Mouse (Mus musculus): ENCODE results near the gene Cacna2d3.

Cacna2d3 gene

GRCm38 (mm10) chr14:29137006-29137579 is 584.6 kb downstream of the Cacna2d3 start:
- DNase-seq = peak; percentile 78

- peak; percentile 39 for DNase-seq
Measured at GRCm38 (mm10) chr14:29134901-29135300, 586.8 kb downstream of the Cacna2d3 start.

DNA sequence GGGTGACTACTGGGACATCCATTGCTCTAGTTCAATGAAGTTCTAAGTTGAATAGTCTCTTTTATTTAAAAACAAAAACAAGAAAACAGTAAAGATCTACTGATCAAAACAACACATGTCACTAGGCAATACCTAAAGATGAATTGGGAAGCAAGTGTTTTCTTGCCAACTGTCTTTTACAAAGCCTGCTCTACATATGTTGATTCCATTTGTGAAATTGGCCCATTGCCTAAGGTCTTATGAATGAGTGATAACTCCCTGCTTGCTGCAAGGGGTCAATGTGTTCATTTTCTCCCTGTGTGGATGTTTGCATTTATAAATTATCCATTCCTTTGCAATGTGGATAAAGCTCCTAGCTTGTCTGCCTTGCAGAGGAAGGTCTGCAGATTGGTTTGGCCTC is 591.2 kb downstream of the Cacna2d3 start:
- DNase-seq = peak; percentile 9

GRCm38 (mm10) chr14:29123886-29124285 is 597.8 kb downstream of the Cacna2d3 start:
- DNase-seq = peak; percentile 46

DNA sequence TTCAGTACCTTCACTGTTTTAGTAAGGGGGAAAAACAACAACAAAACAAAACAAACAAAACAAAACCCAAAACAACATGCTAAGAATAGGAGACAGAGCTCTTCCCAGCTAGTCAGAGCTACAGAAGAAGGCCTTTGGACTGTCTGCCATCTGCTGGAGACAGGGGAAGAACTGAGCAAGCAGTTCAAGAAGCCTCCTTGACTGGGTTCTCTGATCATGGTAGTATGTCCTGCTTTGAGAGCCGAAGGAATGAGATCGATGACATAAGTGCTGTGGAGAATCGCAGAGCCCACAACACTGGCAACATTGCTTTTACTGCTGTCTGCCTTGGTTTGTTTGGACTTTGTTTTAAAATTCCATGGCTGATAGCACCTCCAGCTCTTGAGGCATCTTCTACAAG is 598.9 kb downstream of the Cacna2d3 start:
- peak; percentile 4 for DNase-seq

GRCm38 (mm10) chr14:29113852-29114450 is 607.7 kb downstream of the Cacna2d3 start:
- peak; percentile 45 for DNase-seq

GRCm38 (mm10) chr14:29111666-29112065 is 610.0 kb downstream of the Cacna2d3 start:
- DNase-seq = peak; percentile 72

DNA sequence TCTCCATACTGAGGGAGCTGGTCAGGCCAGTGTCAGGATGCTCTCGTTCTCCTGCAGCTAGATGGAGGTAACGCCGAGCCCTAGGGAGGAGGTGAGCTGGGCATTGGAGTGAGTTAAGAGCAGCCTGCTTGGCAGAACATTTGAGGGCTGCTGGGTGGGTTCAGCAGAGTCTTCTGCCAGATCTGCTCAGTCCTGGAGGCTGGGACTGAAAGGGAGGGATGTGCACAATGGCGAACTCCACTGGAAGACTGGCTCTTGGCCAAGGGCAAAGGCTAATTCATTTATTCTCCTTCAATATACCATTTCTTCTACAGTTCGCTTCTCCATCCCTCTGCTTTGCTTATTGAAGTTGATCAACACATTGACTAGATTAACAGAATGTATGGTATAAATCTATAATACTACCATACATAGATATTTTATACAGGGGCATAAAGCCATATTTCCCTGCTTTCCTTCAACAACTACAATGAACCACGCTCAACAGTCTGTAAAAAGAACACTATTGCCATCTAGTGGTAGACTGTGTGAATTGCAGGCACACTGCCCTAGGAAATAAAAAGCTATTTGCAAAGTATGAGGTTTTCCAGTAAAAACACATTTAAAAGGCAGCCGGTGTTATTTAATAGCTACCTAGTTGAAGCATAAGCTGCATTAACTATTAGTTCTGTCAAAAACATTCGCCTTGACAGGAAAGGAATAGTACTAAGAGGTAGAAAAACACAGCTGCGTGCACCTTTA is 611.1 kb downstream of the Cacna2d3 start:
- DNase-seq = no peak

DNA sequence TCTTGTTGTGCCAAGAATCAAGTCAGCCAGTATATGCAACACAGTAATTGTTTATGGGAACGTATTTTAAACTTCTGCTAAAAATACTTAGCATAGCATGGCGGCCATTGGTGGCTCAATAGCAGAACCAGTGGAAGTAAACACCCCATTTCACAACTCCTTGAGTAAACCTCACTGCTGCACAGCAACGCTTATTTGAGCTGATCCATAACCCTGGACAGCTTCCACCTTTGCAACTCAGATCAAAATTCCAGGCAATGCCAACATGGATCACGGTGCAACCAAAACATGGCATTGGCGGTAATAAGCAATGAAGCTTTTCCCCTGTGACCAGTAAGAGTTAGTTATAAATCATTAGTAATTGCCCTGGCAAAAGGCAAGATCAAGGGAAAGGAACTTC is 614.2 kb downstream of the Cacna2d3 start:
- no peak for DNase-seq

- DNase-seq = no peak
Measured at GRCm38 (mm10) chr14:29097776-29098175, 623.9 kb downstream of the Cacna2d3 start.

DNA sequence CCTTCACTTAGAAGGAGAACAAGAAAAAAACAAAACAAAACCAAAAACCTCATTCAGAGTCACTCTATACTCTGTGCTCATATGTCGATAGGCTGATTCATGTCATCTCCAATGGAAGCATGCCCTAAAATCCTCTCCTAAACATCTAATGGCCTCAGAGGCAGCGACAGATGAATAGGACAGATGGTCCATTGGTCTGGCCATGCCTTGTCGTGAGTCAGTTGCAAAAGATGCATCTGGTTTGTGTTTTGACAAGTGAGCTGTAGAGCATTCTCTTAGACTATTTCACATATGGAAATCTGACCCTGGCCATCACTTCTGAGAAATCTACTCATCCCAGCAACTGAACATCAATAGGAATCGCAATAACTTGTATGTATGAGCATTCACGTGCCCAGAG is 626.2 kb downstream of the Cacna2d3 start:
- no peak for DNase-seq

- peak; percentile 83 for DNase-seq
Measured at GRCm38 (mm10) chr14:29090074-29090473, 631.6 kb downstream of the Cacna2d3 start.

DNA sequence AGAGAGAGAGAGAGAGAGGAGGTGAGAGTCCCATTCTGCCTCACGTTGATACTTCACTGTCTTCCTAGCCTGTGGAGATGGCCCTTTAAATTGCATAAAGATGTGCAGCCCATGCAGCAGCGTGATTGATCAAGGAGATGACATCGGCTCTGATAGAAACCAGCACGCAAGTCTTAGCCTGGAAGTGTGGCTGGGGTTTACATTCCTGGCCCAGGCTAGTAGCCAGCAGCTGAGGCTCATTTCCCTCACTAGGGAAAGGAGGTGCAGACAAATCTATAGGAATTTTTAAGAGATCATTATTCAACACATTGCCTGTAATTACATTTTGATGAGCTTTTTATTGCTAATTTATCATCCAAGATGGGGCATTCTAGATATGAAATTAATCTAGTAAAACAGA is 635.1 kb downstream of the Cacna2d3 start:
- DNase-seq = no peak

- no peak for DNase-seq
Measured at GRCm38 (mm10) chr14:29085493-29086159, 636.0 kb downstream of the Cacna2d3 start.

- no peak for DNase-seq
Measured at GRCm38 (mm10) chr14:29082171-29082570, 639.5 kb downstream of the Cacna2d3 start.

- DNase-seq = peak; percentile 89
Measured at GRCm38 (mm10) chr14:29080630-29081029, 641.0 kb downstream of the Cacna2d3 start.

DNA sequence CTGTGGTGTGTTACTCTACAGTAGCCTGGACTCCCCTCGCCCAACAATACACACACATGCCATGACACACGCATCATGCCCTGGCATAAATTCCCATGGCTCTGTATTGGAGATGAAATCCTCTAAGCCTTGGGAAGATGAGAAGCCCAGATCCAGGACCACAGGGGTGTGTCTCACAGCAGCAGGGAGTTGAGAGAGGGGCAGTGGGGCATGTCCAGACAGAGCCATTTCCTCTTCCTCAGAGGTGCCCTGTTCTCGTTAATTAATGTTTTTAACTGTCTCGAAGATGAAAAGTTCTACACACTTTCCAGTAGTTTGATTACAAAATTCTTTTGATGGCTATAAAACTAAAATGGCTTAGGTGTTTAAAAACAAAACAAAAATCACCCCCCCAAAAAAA is 641.4 kb downstream of the Cacna2d3 start:
- no peak for DNase-seq

- no peak for DNase-seq
Measured at GRCm38 (mm10) chr14:29077418-29077817, 644.2 kb downstream of the Cacna2d3 start.

DNA sequence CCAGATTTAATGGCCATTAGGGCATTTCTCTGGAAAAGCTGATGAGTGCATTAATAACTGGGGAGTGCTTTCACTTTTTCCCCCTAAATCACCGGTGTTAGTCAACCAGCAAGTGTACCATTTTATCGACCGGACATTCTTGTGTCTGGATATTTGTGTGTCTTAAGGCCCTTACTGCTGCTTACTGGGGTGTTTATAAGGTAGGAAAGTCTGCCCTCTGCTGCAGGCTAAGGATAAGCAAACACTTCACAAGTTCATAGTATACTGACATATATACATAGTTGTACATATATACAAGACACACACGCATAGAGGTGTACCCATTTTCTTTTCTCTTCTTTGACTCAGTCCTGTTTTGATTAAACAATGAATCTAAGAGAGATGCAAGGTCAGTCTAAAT is 647.9 kb downstream of the Cacna2d3 start:
- peak; percentile 48 for DNase-seq

DNA sequence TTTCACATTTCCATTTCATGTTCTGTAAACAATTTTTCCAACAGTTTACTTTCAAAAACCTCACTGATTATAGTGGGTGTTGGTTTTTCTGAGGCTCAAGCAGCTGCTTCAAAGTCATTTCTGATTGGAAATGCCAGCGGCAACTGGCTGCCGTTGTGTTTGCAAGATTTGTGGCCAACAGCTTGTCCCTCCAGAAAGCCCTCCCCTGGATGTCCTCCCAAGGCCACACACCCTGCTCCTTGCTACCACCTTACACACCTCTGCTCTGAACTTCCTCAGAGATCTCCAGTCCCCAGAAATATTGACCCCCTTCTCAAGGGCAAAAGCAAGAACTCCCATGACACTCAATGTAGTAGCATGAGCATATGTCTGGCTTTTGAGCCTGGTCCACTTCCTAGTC is 659.0 kb downstream of the Cacna2d3 start:
- DNase-seq = peak; percentile 56

GRCm38 (mm10) chr14:29061491-29061890 is 660.2 kb downstream of the Cacna2d3 start:
- DNase-seq = peak; percentile 14

GRCm38 (mm10) chr14:29060679-29061078 is 661.0 kb downstream of the Cacna2d3 start:
- peak; percentile 66 for DNase-seq

- DNase-seq = peak; percentile 75
Measured at GRCm38 (mm10) chr14:29051951-29052835, 669.5 kb downstream of the Cacna2d3 start.
